In genomic region chr8:61625656-61626210, GRCm38 (mm10) we compare ENCODE assay signal across 14 mouse cellular contexts.
"Had no signal": no experiment of that assay in that cellular context is flagged by ENCODE, and none has a peak within 500 bp of the region (broad histone marks: within the 10 kb centered on the region; RNA-seq: fewer than 3 reads in every experiment).

No protein-coding gene starts in this region.

- H3K4me3 ChIP-seq: midbrain, embryonic 10.5 days; myocyte; stomach, embryonic 15.5 days had no signal

- H3K4me2 ChIP-seq: stomach, embryonic 15.5 days had no signal

- H3K36me3 ChIP-seq: midbrain, embryonic 10.5 days; stomach, embryonic 15.5 days had no signal

- DNase-seq: left cerebral cortex, postnatal 4 days; lung, adult 18-20 months; lung, postnatal 36 days; midbrain, embryonic 14.5 days; right cerebral cortex, postnatal 4 days; thymus, adult 2 months; thymus, postnatal 25 days had no signal

- H3K9me3 ChIP-seq: midbrain, embryonic 10.5 days; stomach, embryonic 15.5 days had no signal

- H3K9ac ChIP-seq: liver, embryonic 14.5 days; stomach, embryonic 15.5 days had no signal

- ATAC-seq: hindbrain, embryonic 16.5 days; inflammation-experienced regulatory T-cells, adult 6 months; lung, postnatal 0 days had no signal

- H3K27me3 ChIP-seq: stomach, embryonic 15.5 days had no signal

- H3K27ac ChIP-seq: liver, embryonic 14.5 days; midbrain, embryonic 10.5 days; stomach, embryonic 15.5 days had no signal
